Mouse (Mus musculus): Measurements from ENCODE around the gene Ak2. TPM values are rescaled to one million over a fixed set of nuclear protein-coding genes. Genes with fewer than 3 reads are reported as not detected.

Gene Ak2
- polyA plus RNA-seq, 1 experiment: 128 TPM

DNA sequence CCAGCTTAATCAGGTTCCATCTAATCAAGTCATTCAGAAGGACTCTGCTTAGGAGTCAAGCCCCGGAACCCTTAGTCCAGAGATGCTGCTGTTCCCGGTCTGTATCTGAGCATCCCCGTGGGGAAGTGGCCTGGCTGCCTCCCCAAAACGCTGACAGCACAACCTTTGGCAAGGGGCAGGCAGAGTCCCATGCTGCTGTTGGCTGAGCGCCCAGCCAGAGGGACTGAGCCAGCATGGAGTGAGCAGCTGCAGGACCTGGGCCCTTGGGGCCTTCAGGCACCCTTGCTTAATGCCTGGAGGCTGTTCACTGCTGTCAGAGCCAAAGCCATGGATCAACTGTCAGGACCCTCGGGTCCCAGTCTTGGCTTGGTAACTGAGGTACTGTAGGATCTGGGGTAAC, 28.7 kb downstream of the Ak2 start:
- no peaks in the 10 kb centered on the region for H3K36me3 ChIP-seq (replicated peaks; ENCODE audit: low read length)
- TF ChIP-seq FLI1 (IDR thresholded peaks at IDR 0.05; ENCODE audit: low read length) (no peak), GATA1 (IDR thresholded peaks at IDR 0.05; ENCODE audit: borderline replicate concordance, low read length) (no peak)
- no peaks in the 10 kb centered on the region for H3K27me3 ChIP-seq (replicated peaks)
- H3K4me1 ChIP-seq: peaks cover 97% of the 10 kb centered on the region
- no peak overlapping the region for H3K4me3 ChIP-seq (replicated peaks)
- no peaks in the 10 kb centered on the region for H3K9me3 ChIP-seq

DNA sequence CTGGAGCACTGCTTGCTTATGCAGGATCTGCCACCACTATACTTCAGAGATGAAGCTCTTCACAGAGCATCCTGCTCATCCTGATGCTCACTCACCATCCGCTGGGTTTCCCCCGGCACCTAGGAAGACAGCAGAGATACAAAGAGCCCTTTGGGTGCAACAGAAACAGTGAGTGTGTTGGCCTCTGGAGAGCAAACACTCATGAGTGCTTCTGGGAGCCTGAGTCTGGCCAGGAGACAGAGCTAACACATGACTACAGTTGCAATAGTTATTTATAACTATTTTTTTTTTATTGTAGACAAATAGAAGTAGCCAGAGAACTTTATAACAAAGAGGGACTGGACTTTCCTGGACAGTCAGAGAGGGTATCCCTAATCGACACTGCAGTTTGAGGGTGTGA, 29.7 kb downstream of the Ak2 start:
- Histone ChIP-seq H3K36me3 (replicated peaks; ENCODE audit: low read length) (peaks cover 4% of the 10 kb centered on the region), H3K9me3 (no peaks in the 10 kb centered on the region), H3K27me3 (replicated peaks) (no peaks in the 10 kb centered on the region), H3K4me1 (peaks cover 95% of the 10 kb centered on the region), H3K4me3 (replicated peaks) (no peak overlapping the region)
- TF ChIP-seq FLI1 (IDR thresholded peaks at IDR 0.05; ENCODE audit: low read length): no peak
- no peak for TF ChIP-seq GATA1 (IDR thresholded peaks at IDR 0.05; ENCODE audit: borderline replicate concordance, low read length)

- TF ChIP-seq FLI1 (IDR thresholded peaks at IDR 0.05; ENCODE audit: low read length) (no peak), GATA1 (IDR thresholded peaks at IDR 0.05; ENCODE audit: borderline replicate concordance, low read length) (no peak)
- peaks cover 4% of the 10 kb centered on the region for H3K36me3 ChIP-seq (replicated peaks; ENCODE audit: low read length)
- H3K27me3 ChIP-seq (replicated peaks): no peaks in the 10 kb centered on the region
- peak overlapping the region; percentile 4 for H3K4me3 ChIP-seq (replicated peaks)
- peaks cover 93% of the 10 kb centered on the region for H3K4me1 ChIP-seq
- no peaks in the 10 kb centered on the region for H3K9me3 ChIP-seq
Observed at GRCm38 (mm10) chr4:129021886-129022285, 30.1 kb downstream of the Ak2 start.

DNA sequence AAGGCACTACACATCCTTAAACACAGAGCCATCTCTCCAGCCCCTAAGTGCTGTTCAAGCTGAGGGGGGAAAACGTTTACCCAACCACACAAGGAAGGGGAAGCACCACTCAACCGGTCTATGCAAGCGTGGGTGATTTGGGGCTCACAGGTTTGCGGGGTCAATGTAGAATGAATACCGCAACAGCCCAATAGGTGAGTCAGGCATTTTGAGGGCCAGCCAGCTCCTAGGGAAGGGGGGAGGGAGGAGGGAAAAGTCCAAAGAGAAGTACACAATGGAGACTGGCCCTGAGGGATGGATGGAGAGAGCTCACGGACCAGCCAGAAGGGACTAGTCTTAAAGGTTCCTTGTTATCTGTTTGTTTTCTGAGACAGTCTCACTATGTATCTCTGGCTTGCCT, 32.1 kb downstream of the Ak2 start:
- Histone ChIP-seq H3K4me1 (peaks cover 81% of the 10 kb centered on the region), H3K4me3 (replicated peaks) (peak overlapping the region; percentile 15), H3K9me3 (no peaks in the 10 kb centered on the region), H3K36me3 (replicated peaks; ENCODE audit: low read length) (peaks cover 4% of the 10 kb centered on the region), H3K27me3 (replicated peaks) (no peaks in the 10 kb centered on the region)
- no peak for TF ChIP-seq FLI1 (IDR thresholded peaks at IDR 0.05; ENCODE audit: low read length)
- TF ChIP-seq GATA1 (IDR thresholded peaks at IDR 0.05; ENCODE audit: borderline replicate concordance, low read length): no peak

GRCm38 (mm10) chr4:129024775-129025174, 33.0 kb downstream of the Ak2 start:
- Histone ChIP-seq H3K4me1 (peaks cover 73% of the 10 kb centered on the region), H3K9me3 (no peaks in the 10 kb centered on the region), H3K4me3 (replicated peaks) (peak overlapping the region; percentile 85), H3K27me3 (replicated peaks) (no peaks in the 10 kb centered on the region), H3K36me3 (replicated peaks; ENCODE audit: low read length) (peaks cover 4% of the 10 kb centered on the region)
- TF ChIP-seq FLI1 (IDR thresholded peaks at IDR 0.05; ENCODE audit: low read length) (no peak), GATA1 (IDR thresholded peaks at IDR 0.05; ENCODE audit: borderline replicate concordance, low read length) (peak; percentile 71; the same call in 2 of the 3 replicates)

- peaks cover 4% of the 10 kb centered on the region for H3K36me3 ChIP-seq (replicated peaks; ENCODE audit: low read length)
- no peaks in the 10 kb centered on the region for H3K9me3 ChIP-seq
- no peaks in the 10 kb centered on the region for H3K27me3 ChIP-seq (replicated peaks)
- no peak overlapping the region for H3K4me3 ChIP-seq (replicated peaks)
- no peak for TF ChIP-seq FLI1 (IDR thresholded peaks at IDR 0.05; ENCODE audit: low read length)
- no peak for TF ChIP-seq GATA1 (IDR thresholded peaks at IDR 0.05; ENCODE audit: borderline replicate concordance, low read length)
- peaks cover 63% of the 10 kb centered on the region for H3K4me1 ChIP-seq
Observed at GRCm38 (mm10) chr4:129025707-129026106, 33.9 kb downstream of the Ak2 start.

- TF ChIP-seq GATA1 (IDR thresholded peaks at IDR 0.05; ENCODE audit: borderline replicate concordance, low read length) (no peak), FLI1 (IDR thresholded peaks at IDR 0.05; ENCODE audit: low read length) (no peak)
- peaks cover 58% of the 10 kb centered on the region for H3K4me1 ChIP-seq
Observed at GRCm38 (mm10) chr4:129030746-129031145, 39.0 kb downstream of the Ak2 start.

GRCm38 (mm10) chr4:129031408-129031965, 39.7 kb downstream of the Ak2 start:
- TF ChIP-seq FLI1 (IDR thresholded peaks at IDR 0.05; ENCODE audit: low read length): no peak
- TF ChIP-seq GATA1 (IDR thresholded peaks at IDR 0.05; ENCODE audit: borderline replicate concordance, low read length): no peak
- Histone ChIP-seq H3K27me3 (replicated peaks) (no peaks in the 10 kb centered on the region), H3K4me1 (peaks cover 61% of the 10 kb centered on the region), H3K9me3 (no peaks in the 10 kb centered on the region), H3K36me3 (replicated peaks; ENCODE audit: low read length) (no peaks in the 10 kb centered on the region), H3K4me3 (replicated peaks) (peak overlapping the region; percentile 50)

More at GRCm38 (mm10) chr4:129030746-129031145, 39.0 kb downstream of the Ak2 start:
- Histone ChIP-seq H3K27me3 (replicated peaks) (no peaks in the 10 kb centered on the region), H3K4me3 (replicated peaks) (no peak overlapping the region), H3K36me3 (replicated peaks; ENCODE audit: low read length) (peaks cover 1% of the 10 kb centered on the region), H3K9me3 (no peaks in the 10 kb centered on the region)

DNA sequence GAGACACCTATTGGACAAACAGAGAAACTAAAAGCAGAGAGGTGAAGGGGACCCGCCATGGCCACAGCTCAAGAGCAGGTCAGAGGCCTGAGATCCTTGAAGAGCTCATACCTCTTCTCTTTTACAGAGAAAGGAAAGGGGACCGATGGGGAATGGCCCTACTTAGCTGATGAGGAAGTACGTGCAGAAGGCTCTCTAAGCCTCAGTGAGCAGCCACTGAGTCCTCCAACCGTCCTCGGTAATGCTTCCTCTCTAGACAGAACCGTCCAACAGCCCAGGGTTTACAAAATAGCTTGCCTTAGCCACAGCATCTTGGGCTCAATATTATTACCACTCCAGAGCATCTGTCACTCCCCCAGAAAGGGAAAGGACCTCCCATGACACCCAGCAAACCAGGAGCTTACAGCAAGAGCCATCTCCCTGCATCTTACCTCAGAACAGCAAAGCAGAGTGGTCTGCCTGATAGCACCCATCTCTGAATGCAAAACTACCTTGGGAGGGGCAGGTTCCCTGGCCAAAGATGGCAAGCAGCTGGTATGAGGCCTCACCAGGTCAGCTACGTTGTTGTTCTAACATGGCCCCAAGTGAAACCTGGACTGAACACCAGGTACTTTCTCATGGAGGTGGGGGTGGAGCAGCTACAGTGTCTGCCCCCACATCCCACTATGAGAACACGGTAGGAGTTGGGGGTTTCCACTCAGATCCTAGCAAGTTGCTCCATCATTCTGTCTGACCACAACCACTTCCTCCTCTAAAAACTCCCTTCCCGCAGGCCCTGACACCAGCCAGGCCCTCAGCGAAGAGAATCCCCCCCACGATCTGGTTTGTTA, 40.6 kb downstream of the Ak2 start:
- Histone ChIP-seq H3K27me3 (replicated peaks) (no peaks in the 10 kb centered on the region), H3K4me1 (peaks cover 58% of the 10 kb centered on the region), H3K4me3 (replicated peaks) (peak overlapping the region; percentile 91), H3K36me3 (replicated peaks; ENCODE audit: low read length) (no peaks in the 10 kb centered on the region), H3K9me3 (no peaks in the 10 kb centered on the region)
- TF ChIP-seq FLI1 (IDR thresholded peaks at IDR 0.05; ENCODE audit: low read length) (no peak), GATA1 (IDR thresholded peaks at IDR 0.05; ENCODE audit: borderline replicate concordance, low read length) (no peak)
